Mouse (Mus musculus): ENCODE data around the gene Gm17428.
A peak's percentile ranks its signal among the peaks of the same experiment; 100 is the strongest.
"Not testable (repeated sequence)": the region's sequence is repeated elsewhere in the genome, so short reads cannot be mapped to it uniquely, and the experiment has no call there.

Gm17428 gene

GRCm38 (mm10) chr14:54976633-54977032, at the start of gene Gm17428:
Gene Gm17428 (plus strand): TSS chr14:54976933.
- no peak for DNase-seq (ENCODE audit: extremely low read depth, low read depth)

GRCm38 (mm10) chr14:54927296-54927695, 49.4 kb upstream of the Gm17428 start:
- DNase-seq (ENCODE audit: extremely low read depth, low read depth), result no peak

GRCm38 (mm10) chr14:54929801-54930200, 46.9 kb upstream of the Gm17428 start:
- no peak for DNase-seq (ENCODE audit: extremely low read depth, low read depth)

GRCm38 (mm10) chr14:54930431-54930830, 46.3 kb upstream of the Gm17428 start:
- no peak for DNase-seq (ENCODE audit: extremely low read depth, low read depth)

- DNase-seq (ENCODE audit: extremely low read depth, low read depth), result no peak
These were observed 44.0 kb upstream of the Gm17428 start, which contains the start of gene Il25 for GRCm38 (mm10) chr14:54932645-54933150. Gene Il25 (plus strand): TSS chr14:54932695.

- no peak for DNase-seq (ENCODE audit: extremely low read depth, low read depth)
These were observed 40.6 kb upstream of the Gm17428 start, which contains the start of gene Cmtm5 for GRCm38 (mm10) chr14:54935904-54936830. Gene Cmtm5 (plus strand): TSS chr14:54936261.

- peak; percentile 27 for DNase-seq (ENCODE audit: extremely low read depth, low read depth)
These were observed 39.9 kb upstream of the Gm17428 start for GRCm38 (mm10) chr14:54936831-54937160.

- DNase-seq (ENCODE audit: extremely low read depth, low read depth), result no peak
These were observed 39.2 kb upstream of the Gm17428 start for GRCm38 (mm10) chr14:54937361-54938182.

- DNase-seq (ENCODE audit: extremely low read depth, low read depth), result no peak
These were observed 38.1 kb upstream of the Gm17428 start for GRCm38 (mm10) chr14:54938431-54939219.

GRCm38 (mm10) chr14:54939434-54940175, 37.1 kb upstream of the Gm17428 start:
- DNase-seq (ENCODE audit: extremely low read depth, low read depth), result peak; percentile 26

- no peak for DNase-seq (ENCODE audit: extremely low read depth, low read depth)
These were observed 36.6 kb upstream of the Gm17428 start for GRCm38 (mm10) chr14:54940176-54940530.

- no peak for DNase-seq (ENCODE audit: extremely low read depth, low read depth)
These were observed 35.4 kb upstream of the Gm17428 start for GRCm38 (mm10) chr14:54941024-54941978.

- no peak for DNase-seq (ENCODE audit: extremely low read depth, low read depth)
These were observed 34.3 kb upstream of the Gm17428 start for GRCm38 (mm10) chr14:54942479-54942878.

- DNase-seq (ENCODE audit: extremely low read depth, low read depth), result no peak
These were observed 32.8 kb upstream of the Gm17428 start for GRCm38 (mm10) chr14:54943971-54944370.

- no peak for DNase-seq (ENCODE audit: extremely low read depth, low read depth)
These were observed 31.8 kb upstream of the Gm17428 start for GRCm38 (mm10) chr14:54944939-54945338.

- no peak for DNase-seq (ENCODE audit: extremely low read depth, low read depth)
These were observed 30.6 kb upstream of the Gm17428 start for GRCm38 (mm10) chr14:54945975-54946704.

GRCm38 (mm10) chr14:54947008-54947407, 29.7 kb upstream of the Gm17428 start:
- DNase-seq (ENCODE audit: extremely low read depth, low read depth), result not testable (repeated sequence)

- DNase-seq (ENCODE audit: extremely low read depth, low read depth), result no peak
These were observed 28.0 kb upstream of the Gm17428 start for GRCm38 (mm10) chr14:54948781-54949180.

GRCm38 (mm10) chr14:54950493-54950892, 26.2 kb upstream of the Gm17428 start:
- no peak for DNase-seq (ENCODE audit: extremely low read depth, low read depth)
